Mouse (Mus musculus): ENCODE results near the gene Dhfr.

Dhfr gene

DNA sequence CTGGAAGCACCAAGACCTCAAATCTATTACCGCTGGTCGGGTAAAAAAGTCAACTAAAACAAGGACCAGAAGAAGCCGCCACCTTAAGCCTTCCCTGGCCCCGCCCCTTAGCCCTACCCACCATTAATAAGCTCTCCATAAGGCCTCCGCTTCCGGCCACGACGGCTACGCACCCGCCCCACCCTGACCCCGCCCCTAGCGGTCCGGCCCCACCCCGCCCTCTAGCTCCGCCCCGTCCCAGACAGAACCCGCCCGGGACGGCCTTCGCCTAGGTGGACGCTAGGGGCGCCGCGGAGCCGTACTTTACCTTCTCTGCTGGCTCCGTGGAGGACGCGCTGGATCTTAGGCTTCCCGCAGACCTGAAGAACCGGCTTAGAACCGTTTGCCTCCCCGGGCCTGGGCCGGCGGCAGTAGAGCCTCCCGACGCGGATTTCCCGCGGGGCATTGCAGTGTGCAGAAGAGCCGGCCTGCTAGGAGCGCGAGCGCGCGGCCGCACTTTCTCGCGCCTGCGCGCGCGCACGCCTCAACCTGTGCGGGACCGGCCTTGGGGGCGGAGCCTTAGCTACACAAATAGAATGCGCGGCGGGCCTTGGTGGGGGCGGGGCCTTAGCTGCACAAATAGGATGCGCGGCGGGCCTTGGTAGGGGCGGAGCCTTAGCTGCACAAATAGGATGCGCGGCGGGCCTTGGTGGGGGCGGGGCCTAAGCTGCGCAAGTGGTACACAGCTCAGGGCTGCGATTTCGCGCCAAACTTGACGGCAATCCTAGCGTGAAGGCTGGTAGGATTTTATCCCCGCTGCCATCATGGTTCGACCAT, at the start of gene Dhfr, which contains the start of gene Msh3:
TSS of gene Dhfr (plus strand) at position 271 of the 816 bp plus-strand sequence.
TSS of gene Msh3 (minus strand) at position 548 of the 816 bp plus-strand sequence.
- ATAC-seq (ENCODE audit: insufficient number of reproducible peaks, low FRiP score, low TSS enrichment) = peak; percentile 92

DNA sequence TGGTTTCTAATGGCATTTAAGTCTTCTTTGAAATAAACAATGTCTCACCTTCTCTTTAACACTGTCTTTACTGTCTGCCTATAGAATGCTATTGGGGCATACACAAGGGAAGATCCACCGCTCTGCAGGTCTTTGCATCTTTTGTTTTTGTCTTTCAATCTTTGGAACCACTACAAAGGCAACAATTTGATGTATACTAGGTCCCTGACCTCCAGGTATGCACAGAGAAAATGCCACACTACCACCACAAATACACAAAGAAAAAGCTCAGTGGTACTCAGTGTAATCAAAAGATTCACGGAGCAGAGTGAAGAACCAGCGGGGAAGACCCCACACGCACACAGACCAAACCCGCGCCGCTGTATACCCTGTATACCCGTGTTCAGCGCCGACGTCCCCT, 48.8 kb upstream of the Dhfr start, which contains the start of gene Gm20379:
TSS of gene Gm20379 (plus strand) at position 301 of the 400 bp plus-strand sequence.
- ATAC-seq (ENCODE audit: insufficient number of reproducible peaks, low FRiP score, low TSS enrichment) = no peak

DNA sequence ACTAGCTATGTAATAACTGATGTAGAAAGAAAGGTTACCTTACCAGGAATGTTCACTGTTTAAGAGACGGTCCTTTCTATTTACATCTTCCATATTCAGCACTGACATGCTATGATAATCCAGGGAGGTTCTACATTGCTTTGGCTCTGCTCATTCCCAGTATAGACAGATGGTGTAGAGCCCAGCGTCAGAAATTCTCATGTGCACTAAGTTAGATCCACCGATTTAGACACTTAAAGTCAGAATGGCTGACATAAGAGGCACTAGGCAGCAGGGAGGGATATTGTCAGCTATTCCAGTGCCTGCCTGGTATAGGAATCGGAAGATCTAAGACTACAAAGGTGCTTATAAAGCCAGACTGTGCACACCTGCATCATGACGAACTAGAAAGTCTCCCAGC, 39.9 kb upstream of the Dhfr start:
- ATAC-seq (ENCODE audit: insufficient number of reproducible peaks, low FRiP score, low TSS enrichment) = no peak

DNA sequence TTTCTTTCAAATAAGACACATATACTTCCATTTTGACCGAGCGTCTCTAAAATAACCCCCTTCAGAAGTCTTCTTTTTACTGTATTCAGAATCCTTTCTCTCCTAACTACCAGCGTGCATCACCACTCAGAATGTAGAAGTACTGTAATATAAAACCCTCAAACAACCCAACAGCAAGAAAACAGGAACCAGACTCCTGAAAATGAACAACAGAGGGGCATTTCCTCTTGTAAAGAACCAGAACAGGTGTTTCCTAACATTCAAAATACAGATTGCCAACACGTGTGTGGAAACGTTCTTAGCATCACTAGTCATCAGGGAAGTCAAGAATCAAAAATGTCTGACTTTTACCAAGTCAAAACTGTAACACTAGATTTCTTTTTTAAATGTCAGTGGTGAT, 33.8 kb upstream of the Dhfr start:
- ATAC-seq (ENCODE audit: insufficient number of reproducible peaks, low FRiP score, low TSS enrichment) = no peak

DNA sequence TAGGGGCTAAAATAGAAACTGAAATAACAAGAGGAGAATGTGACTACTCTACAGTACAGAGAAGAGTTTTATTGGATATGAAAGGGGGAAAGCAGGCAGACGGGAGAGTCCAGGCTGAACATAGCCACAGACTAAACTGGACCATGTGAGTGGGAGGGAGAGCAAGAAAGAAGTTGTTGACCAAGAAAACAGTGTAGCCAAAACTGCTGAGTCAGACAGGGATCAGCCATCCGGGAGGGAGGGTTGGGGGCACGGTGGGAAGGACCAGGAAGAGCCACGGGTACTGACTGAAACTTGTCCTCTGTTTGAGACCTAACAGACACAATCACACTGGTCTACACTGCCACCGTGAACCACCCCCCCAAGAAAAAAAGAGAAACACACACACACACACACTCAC, 28.5 kb upstream of the Dhfr start:
- ATAC-seq (ENCODE audit: insufficient number of reproducible peaks, low FRiP score, low TSS enrichment) = no peak

DNA sequence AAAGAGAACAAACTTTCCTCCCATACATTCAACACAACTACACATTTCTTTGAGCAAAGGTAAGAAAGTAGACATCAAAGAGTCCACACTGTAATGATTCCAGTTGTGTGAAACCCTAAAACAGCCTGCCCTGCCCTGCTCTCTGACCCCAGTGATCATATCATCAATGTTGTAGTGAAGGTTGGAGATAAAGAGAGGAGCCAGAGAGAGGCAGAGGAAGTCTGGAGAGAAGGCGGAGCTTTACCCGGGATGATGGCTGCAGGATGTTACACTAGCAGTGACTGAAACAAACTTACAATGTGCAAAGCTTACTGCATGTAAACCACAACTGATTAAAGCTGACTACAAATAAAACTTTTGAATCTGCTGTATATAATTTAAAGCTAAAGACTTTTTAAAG, 26.5 kb upstream of the Dhfr start:
- ATAC-seq (ENCODE audit: insufficient number of reproducible peaks, low FRiP score, low TSS enrichment) = no peak

DNA sequence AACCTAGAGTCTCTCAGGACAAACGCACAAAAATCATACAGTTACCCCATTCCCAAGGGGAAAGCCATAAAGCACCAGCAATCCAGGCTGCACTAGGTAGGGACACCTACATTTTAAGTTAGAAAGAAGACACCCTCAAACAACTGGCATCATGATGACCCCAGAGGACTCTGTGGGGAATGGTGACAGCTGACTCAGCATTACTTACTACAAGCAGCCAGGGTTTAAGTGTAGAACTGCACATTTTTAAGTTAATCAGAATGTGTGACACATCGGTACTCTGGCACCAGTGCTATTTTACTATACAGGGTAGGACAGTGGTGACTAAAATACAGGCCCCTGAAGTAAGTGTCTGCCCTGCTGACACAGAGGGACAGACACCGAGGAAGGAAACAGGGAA, 23.9 kb upstream of the Dhfr start:
- no peak for ATAC-seq (ENCODE audit: insufficient number of reproducible peaks, low FRiP score, low TSS enrichment)

DNA sequence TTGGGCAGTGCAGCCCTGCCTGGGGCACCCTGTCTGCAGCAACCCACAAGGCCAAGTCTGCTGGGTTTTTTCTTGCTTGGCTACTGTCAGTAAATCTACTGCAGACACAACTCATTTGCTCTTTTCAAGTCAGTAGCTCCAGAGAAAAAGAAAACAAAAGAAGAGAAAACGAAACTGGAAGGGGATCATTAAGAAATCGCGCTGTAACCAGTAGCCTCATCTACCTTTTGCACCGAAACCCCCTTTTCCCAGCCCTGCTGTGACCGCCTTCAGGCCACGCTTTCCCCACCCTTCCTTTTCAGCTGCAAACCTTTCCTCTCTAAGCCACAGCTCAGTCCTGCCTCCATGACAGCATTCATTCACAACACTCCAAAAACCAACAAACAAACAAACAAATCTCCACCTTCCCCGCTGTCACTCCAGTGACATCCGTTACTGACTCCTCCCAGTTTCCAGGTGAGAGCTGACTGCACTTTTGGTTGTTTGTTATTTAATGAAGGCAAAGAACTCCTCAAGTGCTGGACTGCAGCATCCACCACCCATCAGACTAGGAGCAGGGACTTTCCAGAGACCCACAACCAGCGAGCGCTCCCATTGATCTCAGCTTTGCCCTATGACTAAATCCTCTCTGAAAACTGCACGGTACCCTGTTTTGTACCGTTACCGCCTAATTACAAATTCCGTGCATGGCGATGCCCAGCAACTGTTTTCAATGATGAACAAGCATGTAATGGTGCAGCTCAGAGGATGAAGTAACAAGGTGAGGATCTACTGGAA, 22.2 kb upstream of the Dhfr start:
- ATAC-seq (ENCODE audit: insufficient number of reproducible peaks, low FRiP score, low TSS enrichment) = no peak

DNA sequence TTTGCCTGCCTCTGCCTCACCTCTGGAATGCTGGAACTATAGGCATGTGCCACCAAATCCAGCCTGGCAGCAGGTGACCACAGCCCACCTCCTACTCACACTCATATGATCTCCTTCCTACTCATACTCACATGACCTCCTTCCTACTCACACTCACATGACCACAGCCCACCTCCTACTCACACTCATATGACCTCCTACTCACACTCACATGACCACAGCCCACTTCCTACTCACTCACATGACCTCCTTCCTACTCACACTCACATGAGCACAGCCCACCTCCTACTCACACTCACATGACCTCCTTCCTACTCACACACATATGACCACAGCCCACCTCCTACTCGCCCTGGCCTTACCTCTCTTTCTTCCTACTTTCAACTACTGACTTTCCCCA, 17.7 kb upstream of the Dhfr start:
- no peak for ATAC-seq (ENCODE audit: insufficient number of reproducible peaks, low FRiP score, low TSS enrichment)

DNA sequence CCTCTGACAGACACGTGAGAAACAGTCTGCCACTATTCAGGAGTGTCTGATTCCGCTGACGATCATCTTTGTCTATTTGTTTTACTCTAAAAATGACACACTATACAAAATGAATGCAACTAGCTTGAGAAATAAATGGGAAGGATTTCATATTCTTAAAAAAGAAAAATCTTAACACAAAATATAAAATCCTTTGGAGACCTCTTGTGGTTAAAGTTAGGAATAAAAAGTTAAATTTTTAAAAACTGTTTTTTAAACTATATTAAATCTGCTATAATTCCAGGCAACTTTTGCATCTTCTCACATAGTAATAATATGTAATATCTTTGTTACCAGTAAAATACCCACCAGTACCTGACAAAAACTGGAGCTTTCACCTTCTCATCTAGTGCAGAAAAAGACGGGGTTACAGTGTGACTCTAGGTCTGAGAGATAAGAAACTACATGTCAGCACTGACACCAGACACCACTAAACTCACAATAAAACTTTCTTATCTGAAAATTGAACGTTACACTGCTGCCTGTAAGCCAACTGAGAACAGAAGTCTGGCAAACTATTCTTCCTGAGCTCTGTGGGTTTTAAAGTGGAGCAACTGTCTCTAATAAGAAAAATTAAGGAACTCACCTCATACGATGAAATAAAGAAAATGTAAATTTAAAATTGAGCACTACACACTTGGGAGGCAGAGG, 16.6 kb upstream of the Dhfr start:
- no peak for ATAC-seq (ENCODE audit: insufficient number of reproducible peaks, low FRiP score, low TSS enrichment)

DNA sequence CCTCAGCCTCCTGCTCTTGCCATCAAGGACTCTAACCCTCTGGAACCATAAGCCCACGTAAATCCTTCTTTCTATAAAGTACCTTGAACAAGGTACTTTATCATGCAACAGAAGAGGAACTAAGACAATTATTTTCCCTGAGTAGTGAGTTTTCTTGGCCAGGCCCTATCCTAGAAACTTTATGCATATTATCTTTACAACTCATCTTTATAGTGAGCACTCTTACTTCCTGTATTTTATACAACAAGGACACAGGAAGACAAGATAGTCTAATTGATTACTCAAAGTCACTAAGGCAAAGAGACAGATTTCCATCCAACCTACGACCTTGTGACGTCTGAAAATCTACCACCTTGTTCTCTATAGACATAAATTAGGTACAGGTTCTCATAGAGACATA, 14.7 kb upstream of the Dhfr start:
- ATAC-seq (ENCODE audit: insufficient number of reproducible peaks, low FRiP score, low TSS enrichment) = no peak

DNA sequence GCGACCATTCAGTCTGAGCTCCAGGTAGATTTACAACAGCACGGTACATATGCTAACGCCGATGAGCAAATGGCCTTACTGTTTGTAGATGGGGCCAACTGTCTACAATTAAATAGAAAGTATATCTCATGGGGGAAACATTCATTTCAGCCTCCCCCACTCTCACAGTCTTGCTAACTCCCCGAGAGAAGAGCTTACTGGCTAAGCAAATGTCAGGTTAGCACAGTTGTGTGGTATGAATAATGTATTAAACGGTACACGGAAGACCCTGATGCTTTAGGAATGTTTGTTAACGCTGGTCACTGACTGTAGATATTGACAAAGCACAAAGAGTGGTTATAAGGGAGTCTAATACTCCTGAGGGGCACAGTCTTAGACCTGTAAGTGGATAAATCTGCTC, 10.5 kb upstream of the Dhfr start:
- ATAC-seq (ENCODE audit: insufficient number of reproducible peaks, low FRiP score, low TSS enrichment) = no peak

DNA sequence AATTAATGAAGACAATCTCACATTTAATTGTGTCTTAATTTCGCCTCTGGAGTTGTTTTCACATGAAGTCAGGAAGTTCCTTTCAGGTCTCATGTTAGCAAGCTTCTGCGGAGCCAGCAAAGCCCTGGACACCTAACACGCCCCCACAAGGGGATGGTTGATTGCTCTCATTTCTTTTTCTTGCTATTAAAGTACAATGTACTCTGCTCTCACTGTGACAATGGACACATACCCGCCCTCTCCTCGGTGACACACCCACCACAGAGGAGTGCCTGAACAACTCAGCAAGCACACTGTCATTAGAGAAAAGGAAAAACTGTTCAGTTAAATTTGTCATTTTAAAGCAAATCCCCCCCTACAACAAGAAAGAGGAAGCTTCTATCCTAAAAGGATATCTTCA, 8.2 kb upstream of the Dhfr start:
- no peak for ATAC-seq (ENCODE audit: insufficient number of reproducible peaks, low FRiP score, low TSS enrichment)

DNA sequence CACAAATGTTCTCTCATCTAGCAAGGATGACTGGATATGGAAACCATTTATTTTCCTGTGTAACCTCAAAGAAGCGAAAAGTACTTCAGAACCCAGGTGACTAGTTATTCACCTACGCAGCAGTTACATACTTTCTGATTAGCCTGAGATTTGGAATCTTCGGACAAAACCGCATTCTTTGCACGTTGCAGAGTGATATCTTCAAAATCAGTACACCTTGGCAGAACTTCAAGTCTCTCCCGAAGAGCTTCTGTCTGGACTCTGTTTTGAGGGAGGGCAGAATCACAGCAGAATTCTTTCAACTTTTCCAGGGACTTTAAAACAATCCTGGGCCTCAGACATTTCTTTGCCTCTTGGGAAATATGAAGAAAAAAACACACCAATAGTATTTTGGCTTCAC, 3.4 kb upstream of the Dhfr start:
- no peak for ATAC-seq (ENCODE audit: insufficient number of reproducible peaks, low FRiP score, low TSS enrichment)

DNA sequence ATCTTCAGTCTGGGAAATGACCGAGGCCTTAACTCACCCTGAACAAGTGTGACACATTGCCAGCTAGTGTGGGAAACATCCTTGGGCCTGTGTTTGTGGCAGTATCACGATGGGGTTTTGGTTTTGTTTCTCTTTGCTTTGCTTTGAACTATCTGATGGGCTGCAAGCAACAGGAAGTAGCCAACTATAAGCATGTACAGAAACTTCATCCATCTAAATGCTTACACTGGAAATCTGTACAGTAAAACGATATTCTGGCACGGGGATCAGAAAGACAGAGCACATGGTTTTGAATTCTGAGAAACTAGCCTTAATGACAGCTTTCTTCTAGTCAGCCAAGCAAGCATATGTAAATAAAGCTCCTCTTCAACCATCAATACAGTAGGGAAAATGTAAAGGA, 570 bp upstream of the Dhfr start:
- no peak for ATAC-seq (ENCODE audit: insufficient number of reproducible peaks, low FRiP score, low TSS enrichment)

DNA sequence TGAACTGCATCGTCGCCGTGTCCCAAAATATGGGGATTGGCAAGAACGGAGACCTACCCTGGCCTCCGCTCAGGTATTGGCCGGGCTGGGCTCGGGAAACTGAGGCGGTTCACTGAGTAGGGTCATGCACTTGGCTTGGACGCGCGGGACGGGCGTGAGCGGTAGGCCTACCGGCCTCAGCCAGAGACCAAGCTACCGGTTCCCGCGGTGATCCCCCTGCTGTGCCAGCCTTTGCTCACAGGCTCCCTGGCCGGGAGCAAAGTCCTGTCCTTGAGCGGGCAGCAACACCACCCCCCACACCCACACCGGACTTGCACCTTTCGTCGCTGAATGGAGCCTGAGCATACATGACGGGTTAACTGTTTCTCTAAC, 732 bp downstream of the Dhfr start:
- peak; percentile 47; the same call in 1 of the 2 replicates for ATAC-seq (ENCODE audit: insufficient number of reproducible peaks, low FRiP score, low TSS enrichment)

DNA sequence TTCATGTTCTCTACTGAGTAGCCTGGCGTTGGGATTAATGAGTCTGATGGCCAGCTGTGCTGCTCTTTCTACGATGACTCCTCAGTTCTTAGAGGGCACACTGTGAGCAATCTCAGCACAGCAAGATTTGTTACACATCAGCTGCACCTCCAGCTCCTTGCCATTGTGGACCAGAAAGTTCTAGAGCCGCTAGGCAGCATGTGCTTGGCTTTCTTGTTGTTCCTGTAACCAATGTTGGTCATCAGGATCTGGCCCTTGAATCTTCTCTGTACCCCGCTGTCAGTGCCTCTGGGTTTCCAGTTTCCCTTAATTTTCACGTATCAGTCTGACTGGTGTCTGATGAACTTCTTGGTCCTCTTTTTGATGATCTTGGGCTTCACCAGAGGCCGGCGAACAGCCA, 1.9 kb downstream of the Dhfr start:
- ATAC-seq (ENCODE audit: insufficient number of reproducible peaks, low FRiP score, low TSS enrichment) = no peak

DNA sequence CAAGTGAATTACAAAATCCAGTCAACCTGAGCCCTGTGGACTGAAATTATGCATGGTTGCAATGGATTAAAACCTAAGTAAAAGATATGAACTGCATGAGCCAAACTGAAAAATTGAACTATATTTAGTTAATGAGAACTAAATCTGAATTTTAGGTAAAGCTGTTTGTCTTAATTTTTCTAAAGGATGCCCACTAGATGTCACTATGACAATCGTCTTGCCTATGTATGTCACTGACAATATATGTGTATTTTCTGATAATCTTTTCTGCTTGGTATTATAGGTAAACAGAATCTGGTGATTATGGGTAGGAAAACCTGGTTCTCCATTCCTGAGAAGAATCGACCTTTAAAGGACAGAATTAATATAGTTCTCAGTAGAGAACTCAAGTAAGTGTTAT, 3.1 kb downstream of the Dhfr start:
- ATAC-seq (ENCODE audit: insufficient number of reproducible peaks, low FRiP score, low TSS enrichment) = no peak

DNA sequence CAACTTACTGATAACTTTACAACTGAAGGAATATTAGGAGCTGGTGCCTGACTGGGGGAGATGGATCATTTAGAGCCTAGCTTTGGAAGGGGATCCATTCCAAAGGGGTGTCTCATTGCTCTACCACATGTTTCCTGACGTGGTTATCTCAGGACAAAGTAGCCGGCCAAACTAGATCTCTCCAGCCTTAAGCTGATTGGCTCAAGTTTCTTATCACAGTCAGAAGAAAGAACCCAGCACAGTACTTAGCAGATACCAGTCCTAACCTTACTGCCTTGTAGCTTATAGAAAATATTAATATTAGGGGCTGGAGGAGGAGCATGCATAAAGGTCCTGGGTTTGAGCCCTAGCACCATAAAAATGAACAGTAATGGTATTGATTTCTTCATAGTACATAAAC, 7.1 kb downstream of the Dhfr start:
- no peak for ATAC-seq (ENCODE audit: insufficient number of reproducible peaks, low FRiP score, low TSS enrichment)

DNA sequence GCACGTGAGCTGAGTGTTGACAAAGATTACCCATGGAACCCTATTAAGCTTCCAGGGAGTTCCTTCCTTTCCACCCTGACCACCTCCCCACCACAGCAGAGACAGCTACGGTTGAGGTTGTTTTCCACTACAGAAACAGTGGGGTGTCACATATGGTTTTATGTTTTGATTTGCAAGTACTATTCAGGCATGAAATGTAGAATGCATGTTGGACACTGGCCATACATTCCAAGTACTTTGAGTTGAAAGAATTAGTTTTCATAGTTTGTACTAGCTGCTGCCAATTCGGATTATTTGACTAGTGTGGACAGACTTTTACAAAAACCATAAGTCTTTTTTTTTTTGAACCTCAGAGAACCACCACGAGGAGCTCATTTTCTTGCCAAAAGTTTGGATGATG, 10.8 kb downstream of the Dhfr start:
- ATAC-seq (ENCODE audit: insufficient number of reproducible peaks, low FRiP score, low TSS enrichment) = no peak

DNA sequence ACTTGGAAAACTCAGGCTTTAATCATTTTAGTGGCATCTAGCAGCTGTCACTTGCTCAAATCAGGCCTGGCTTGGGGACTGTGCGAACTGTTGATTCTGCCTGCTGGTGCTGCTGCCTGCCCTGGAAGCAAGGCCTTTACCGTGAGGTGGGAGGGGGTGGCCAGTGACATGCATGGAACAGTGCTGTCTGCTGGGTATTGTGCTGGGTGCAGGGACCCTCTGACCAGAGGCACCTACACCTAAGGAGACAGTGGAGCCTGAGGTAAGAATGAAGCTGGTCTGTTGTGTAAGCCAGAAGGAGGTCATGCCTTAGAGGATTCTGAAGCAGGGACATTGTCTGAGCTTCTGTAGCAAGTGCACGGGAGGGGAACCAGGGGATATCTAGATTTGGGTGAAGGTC, 16.3 kb downstream of the Dhfr start:
- ATAC-seq (ENCODE audit: insufficient number of reproducible peaks, low FRiP score, low TSS enrichment) = no peak

Measured in cerebellum, adult (tissue).